Mouse (Mus musculus) thymus, adult 2 months (tissue): ENCODE results near the gene Haao. TPM values are rescaled to one million over a fixed set of nuclear protein-coding genes. Genes with fewer than 3 reads are reported as not detected.

Experiments
- DNase-seq: peaks from one replicate; pipeline ENCODE4 v3.0.0; 2021
- H3K27ac ChIP-seq: fragments of 200-500 bp; 2 replicates; pipeline ENCODE4 v1.5.1; 2012; ENCODE audit warnings: low read length, control low read depth; ENCODE audit not compliant: control insufficient read depth, insufficient read depth
- H3K27me3 ChIP-seq: fragments of 200-500 bp; 2 replicates; pipeline ENCODE4 v1.6.1; 2012; ENCODE audit warnings: mild to moderate bottlenecking, low read length, moderate library complexity, mixed read lengths; ENCODE audit not compliant: control insufficient read depth, insufficient read depth
- H3K36me3 ChIP-seq: fragments of 200-500 bp; 2 replicates; pipeline ENCODE4 v1.6.1; 2012; ENCODE audit warnings: mild to moderate bottlenecking, low read length, moderate library complexity; ENCODE audit not compliant: control insufficient read depth, insufficient read depth
- H3K4me1 ChIP-seq: fragments of 200-500 bp; replicated peaks from 2 replicates; pipeline ENCODE4 v1.6.1; 2012; ENCODE audit warnings: low read length; ENCODE audit not compliant: control insufficient read depth, insufficient read depth
- H3K4me3 ChIP-seq: fragments of 200-500 bp; 2 replicates; pipeline ENCODE4 v1.5.1; 2012; ENCODE audit warnings: mild to moderate bottlenecking, low read length, control low read depth, moderate library complexity; ENCODE audit not compliant: control insufficient read depth, insufficient read depth
- CTCF ChIP-seq: fragments of 200-500 bp; IDR thresholded peaks from 2 replicates; pipeline ENCODE4 v1.5.1; 2012; ENCODE audit warnings: mild to moderate bottlenecking, control low read depth, low read length, moderate library complexity, borderline replicate concordance; ENCODE audit not compliant: control insufficient read depth, poor library complexity, insufficient read depth; ENCODE audit errors: extremely low read depth
- POLR2A ChIP-seq: fragments of 200-500 bp; IDR thresholded peaks from 2 replicates; pipeline ENCODE4 v1.6.1; 2012; ENCODE audit warnings: mild to moderate bottlenecking, low read length, control low read depth, moderate library complexity; ENCODE audit not compliant: control insufficient read depth, poor library complexity, insufficient read depth; ENCODE audit errors: extremely low read depth
- WGBS: fragments of 180-500 bp; shearing (Covaris S2); methylation state at CpG from one replicate; pipeline ENCODE4 v1.1.7; 2018; 5-methylcytosine and 5-hydroxymethylcytosine counted together
- polyA plus RNA-seq: library from polyadenylated mRNA; depleted of rRNA; stranded (reverse); fragments of >200 nt; gene quantifications from 2 replicates; pipeline ENCODE4 v1.2.3, GENCODE M21; 2012

Gene Haao
- polyA plus RNA-seq, 1 experiment, result 10.4 TPM

DNA sequence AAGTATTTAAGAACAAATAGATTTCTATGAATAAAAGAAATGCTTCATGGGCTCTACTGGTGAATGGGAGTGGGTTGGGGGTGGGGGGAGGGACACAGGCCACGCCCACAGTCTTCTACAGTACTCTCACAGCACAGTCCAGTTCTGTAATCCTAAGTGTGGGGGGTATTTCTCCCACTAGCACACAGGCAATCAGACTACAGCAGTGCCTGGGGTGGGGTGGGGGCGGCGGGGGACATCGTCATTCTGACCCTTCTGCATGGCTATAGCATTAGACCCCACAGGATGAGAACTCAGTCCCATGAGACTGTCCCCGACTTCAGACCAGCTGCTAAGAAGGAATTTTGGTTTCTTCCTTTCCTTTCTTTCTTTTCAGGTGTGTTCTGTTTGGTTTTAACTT, 2.0 kb upstream of the Haao start:
- Histone ChIP-seq H3K36me3 (no peaks in the 10 kb centered on the region), H3K27ac (no peak overlapping the region), H3K4me3 (no peak overlapping the region), H3K27me3 (no peaks in the 10 kb centered on the region), H3K4me1 (peaks cover 27% of the 10 kb centered on the region)
- WGBS, result 86% methylated on average over 5 of the region's 5 CpGs
- TF ChIP-seq CTCF, result no peak
- TF ChIP-seq POLR2A, result no peak
- no peak for DNase-seq

DNA sequence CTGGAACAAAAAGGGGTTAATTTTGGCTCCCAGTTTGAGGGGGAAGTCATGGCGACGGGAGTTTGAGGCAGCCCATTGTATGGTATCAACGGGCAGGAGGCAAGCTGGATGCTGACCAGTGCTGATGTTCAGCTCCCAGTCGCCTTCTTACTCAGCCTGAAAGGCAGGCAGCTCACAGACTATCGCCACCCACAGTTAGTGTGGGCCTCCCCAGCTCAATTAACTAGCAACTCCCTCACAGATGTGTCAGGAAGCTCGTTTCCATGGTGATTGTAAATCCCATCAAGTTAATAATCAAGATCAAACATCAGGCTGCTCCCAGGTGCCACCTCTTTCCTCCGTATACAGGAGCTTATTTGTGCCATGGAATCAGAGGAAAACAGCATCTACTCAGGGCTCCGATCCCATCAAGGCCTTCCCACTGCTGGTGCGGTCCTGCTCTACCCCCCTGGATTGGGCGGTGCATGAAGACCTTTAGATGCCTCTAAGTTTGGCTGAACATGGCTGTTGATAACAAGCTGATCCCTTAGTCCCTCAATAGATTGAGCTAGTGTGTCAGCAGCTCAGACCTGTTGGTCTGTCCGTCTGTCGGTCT, 1.4 kb upstream of the Haao start:
- H3K27ac ChIP-seq, result no peak overlapping the region
- no peak overlapping the region for H3K4me3 ChIP-seq
- WGBS, result 87% methylated on average over 12 of the region's 12 CpGs
- DNase-seq, result no peak
- H3K4me1 ChIP-seq, result peaks cover 27% of the 10 kb centered on the region
- no peaks in the 10 kb centered on the region for H3K27me3 ChIP-seq
- TF ChIP-seq CTCF (no peak), POLR2A (no peak)
- no peaks in the 10 kb centered on the region for H3K36me3 ChIP-seq

DNA sequence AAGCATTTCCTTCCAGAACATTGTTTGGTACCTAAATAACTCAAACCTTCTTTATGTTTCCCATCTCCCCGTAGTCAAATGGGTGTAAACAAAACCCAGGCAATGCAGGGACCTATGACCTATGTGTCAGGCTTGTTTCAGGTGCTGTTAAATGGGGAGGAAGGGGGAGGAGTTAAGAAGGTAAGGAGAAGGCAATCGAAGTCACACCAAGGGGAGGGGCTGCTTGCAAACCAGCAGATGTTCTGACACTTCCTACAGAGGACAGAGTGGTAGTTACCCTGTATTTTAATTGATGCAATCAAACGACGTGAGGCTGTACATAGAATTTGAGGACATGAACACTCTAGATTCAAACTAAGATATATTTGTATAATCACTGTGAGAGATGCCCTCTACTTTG, 719 bp upstream of the Haao start:
- Histone ChIP-seq H3K27ac (no peak overlapping the region), H3K27me3 (no peaks in the 10 kb centered on the region), H3K4me3 (no peak overlapping the region), H3K4me1 (peaks cover 27% of the 10 kb centered on the region), H3K36me3 (no peaks in the 10 kb centered on the region)
- TF ChIP-seq CTCF (no peak), POLR2A (no peak)
- 28% methylated on average over 4 of the region's 4 CpGs for WGBS
- no peak for DNase-seq

DNA sequence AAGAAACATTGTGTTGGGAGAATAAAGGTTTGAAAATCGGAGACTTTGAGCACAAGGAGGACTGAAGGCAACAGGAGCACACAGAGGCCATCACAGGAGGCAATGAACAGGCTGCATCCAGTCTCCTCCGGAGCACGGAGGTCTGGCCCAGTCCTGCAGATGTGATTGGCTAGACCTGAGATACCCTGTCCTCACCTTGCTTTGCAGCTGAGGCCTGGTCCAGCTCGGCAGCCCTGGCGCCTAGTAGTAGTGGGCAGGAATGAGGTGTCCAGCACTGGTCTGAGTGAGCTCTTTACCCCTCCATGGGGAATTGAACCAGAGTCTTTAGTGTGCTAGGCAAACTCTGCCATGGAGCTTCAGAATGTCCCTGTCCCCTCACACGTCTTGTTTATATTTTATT, 663 bp downstream of the Haao start:
- TF ChIP-seq CTCF (no peak), POLR2A (no peak)
- Histone ChIP-seq H3K4me3 (peak overlapping the region; percentile 21), H3K4me1 (peaks cover 27% of the 10 kb centered on the region), H3K36me3 (no peaks in the 10 kb centered on the region), H3K27me3 (no peaks in the 10 kb centered on the region), H3K27ac (peak overlapping the region; percentile 29; the same call in 1 of the 2 replicates)
- WGBS, result 46% methylated on average over 6 of the region's 6 CpGs
- no peak for DNase-seq

DNA sequence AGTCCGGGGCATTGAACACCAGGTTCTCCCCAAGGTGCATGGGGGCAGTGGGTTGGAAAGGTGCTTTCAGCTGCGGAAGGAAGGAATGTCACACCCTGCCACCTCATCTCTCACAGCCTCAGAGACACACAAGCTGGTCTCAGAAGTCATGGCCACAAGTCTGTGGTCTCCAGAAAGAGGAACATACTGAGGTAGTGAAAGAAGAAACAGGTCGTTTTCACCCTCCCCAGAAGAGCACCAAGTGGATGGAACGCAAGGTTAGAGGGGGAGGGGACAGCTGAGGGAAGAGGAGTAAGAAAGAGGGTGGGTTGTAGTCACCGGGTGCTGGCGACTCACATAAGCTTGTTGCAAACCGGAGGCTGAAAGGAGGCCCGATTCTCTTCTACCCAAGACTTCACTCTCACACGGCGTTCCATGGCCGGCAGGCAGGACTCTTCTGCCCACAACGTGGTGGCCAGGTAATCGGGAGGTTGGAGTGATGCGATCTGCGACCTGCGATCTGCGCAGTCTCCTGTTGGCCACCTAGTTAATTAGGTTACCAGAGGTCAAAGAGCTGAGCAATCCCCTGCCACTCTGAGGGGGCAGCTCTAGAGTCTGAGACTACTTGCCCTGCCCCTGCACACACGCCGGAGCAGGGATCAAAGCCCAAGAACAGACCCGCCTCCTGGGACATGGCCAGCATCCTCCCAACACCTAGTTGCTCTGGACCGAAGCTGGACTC, 1.3 kb downstream of the Haao start:
- no peaks in the 10 kb centered on the region for H3K27me3 ChIP-seq
- TF ChIP-seq CTCF (no peak), POLR2A (no peak)
- H3K4me1 ChIP-seq, result peaks cover 27% of the 10 kb centered on the region
- no peak for DNase-seq
- H3K4me3 ChIP-seq, result peak overlapping the region; percentile 21
- no peaks in the 10 kb centered on the region for H3K36me3 ChIP-seq
- 15% methylated on average over 21 of the region's 21 CpGs for WGBS
- peak overlapping the region; percentile 29; the same call in 1 of the 2 replicates for H3K27ac ChIP-seq

DNA sequence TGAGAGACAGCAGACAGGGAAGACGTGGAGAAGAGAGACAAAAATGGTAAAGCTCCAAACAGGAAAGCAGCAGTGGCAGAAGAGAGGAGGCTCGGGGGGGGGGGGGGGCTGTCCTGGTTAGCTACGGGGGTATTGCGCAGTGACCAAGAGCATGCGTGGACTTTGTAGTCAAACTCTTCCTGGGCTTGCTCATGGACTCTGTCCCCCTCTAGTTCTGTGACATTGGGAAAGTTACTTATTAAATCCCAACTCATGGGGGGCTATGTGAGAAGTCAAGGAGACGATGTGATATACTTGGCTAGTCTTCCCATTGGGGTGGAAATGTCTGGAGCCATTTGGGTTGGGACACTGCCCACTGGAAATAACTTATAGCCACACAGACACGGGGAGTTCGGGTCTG, 2.2 kb downstream of the Haao start:
- H3K36me3 ChIP-seq, result no peaks in the 10 kb centered on the region
- no peaks in the 10 kb centered on the region for H3K27me3 ChIP-seq
- peaks cover 25% of the 10 kb centered on the region for H3K4me1 ChIP-seq
- TF ChIP-seq CTCF (no peak), POLR2A (no peak)
- DNase-seq, result no peak
- no peak overlapping the region for H3K27ac ChIP-seq
- 69% methylated on average over 8 of the region's 8 CpGs for WGBS
- H3K4me3 ChIP-seq, result no peak overlapping the region

DNA sequence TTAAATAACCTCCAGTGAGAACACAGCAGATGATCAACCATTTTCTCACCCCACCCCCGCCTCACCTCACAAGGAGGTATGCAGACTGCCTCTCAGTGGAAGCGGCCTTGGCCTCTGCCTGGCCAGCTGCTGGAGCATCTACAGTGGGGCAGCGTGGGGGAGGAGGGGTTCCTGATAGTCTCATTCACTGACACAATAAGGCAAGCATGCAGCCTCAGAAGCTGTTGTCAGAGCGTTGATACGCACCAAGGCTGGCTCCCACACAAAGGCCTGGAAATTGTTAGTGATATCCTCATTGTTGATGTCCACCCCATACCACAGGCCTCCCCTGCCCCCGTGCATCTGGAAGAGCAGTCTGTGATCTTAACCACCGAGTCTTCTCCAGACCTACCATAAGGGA, 4.0 kb downstream of the Haao start:
- TF ChIP-seq POLR2A, result no peak
- TF ChIP-seq CTCF, result no peak
- Histone ChIP-seq H3K4me3 (no peak overlapping the region), H3K27me3 (no peaks in the 10 kb centered on the region), H3K36me3 (no peaks in the 10 kb centered on the region), H3K27ac (no peak overlapping the region), H3K4me1 (peaks cover 19% of the 10 kb centered on the region)
- no peak for DNase-seq
- 95% methylated on average over 7 of the region's 7 CpGs for WGBS
